Mouse (Mus musculus): ENCODE measurements at regions not wholly inside any gene's neighbourhood (a gene's known extent, or its start where the extent isn't known, plus 50 kb on each side); places are given as distances from the start of the nearest gene placed in this dataset.

DNA sequence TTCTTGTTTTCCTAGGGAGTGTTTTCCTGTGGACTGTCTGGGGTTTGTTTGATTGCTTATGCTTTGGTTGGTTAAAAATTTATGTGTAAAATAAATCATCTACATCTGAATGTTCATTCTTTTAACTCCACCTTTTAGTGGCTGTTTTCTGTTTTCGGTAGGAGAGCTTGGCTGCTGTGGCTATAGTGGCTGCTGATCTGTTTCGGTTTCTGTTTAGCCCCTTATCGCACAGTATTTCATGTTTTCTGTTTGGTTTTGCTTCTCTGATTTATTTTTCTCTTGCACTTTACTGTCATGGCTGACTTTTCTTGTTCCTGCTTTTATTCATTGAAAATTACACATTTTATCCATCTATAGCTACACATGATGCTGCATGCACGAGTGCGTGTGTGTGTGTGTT lies 206.0 kb upstream of the Hs6st1 start:
- no peak for TF ChIP-seq CTCF (IDR thresholded peaks at IDR 0.05; ENCODE audit: extremely low read depth, insufficient read length, insufficient replicate concordance, low read depth, low read length)
- TF ChIP-seq POLR2A (IDR thresholded peaks at IDR 0.05; ENCODE audit: low read depth, low read length), result no peak
